Mouse (Mus musculus): ENCODE measurements at regions not wholly inside any gene's neighbourhood (a gene's known extent, or its start where the extent isn't known, plus 50 kb on each side); places are given as distances from the start of the nearest gene placed in this dataset.

DNA sequence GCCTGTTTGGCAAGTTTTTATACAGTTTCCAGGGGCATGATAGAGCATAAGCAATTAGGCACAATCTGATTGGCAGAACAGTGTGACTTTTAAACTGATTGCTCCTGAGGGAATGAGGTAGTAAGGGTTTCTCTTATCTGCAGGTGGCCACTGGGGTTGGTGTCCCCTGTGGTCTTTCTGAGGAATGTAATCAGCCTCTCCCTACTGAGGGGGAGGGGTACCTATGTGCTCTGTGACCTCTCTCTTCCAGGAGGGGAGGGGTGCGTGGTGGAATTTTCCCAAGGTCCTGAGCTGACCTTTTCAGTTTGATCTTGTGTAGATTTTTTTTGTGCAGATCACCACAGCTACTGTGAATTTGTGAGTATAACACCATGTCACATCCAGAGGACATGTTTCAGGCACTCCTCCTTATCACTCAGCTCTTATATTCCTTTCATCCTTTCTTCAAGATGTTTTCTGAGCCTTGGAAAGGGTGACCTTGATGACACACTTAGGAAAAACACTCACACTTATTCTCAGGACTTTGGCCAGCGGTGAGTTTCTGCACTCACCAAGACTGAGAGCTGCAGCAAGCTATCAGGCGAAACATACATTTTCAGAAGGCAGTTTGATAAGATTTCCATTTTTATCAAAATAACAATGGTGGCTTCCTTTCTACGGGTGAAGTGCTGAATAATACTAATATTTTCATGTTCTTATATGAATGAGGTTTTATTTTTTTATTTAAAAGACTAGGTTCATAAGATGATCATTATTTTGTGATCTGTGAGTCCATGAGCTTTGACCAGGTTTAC is 238.7 kb upstream of the Mmadhc start:
- no peaks in the 10 kb centered on the region for H3K36me3 ChIP-seq (ENCODE audit: control insufficient read depth, insufficient read depth)
- no peak overlapping the region for H3ac ChIP-seq (ENCODE audit: control insufficient read depth, insufficient read length)
- H3K27me3 ChIP-seq (ENCODE audit: control insufficient read depth, insufficient read depth, insufficient read length) = no peaks in the 10 kb centered on the region
- TF ChIP-seq SRF (IDR thresholded peaks at IDR 0.05; ENCODE audit: control insufficient read depth, insufficient read length, low read depth) (no peak), MYOD1 (IDR thresholded peaks at IDR 0.05; ENCODE audit: control insufficient read depth in 1 of 3, insufficient read length in 2 of 3, low read depth in 2 of 3) (no peak), USF1 (IDR thresholded peaks at IDR 0.05; ENCODE audit: low read depth) (no peak), POLR2A (IDR thresholded peaks at IDR 0.05; ENCODE audit: insufficient read length, low read depth) (no peak), POLR2AphosphoS2 (IDR thresholded peaks at IDR 0.05; ENCODE audit: insufficient read length, low read depth) (no peak), MYOG (IDR thresholded peaks at IDR 0.05; ENCODE audit: control insufficient read depth in 1 of 3, insufficient read depth in 1 of 3, insufficient read length in 2 of 3, low read depth in 2 of 3) (no peak), TCF12 (IDR thresholded peaks at IDR 0.05; ENCODE audit: insufficient read depth, poor library complexity, severe bottlenecking) (no peak), MAX (IDR thresholded peaks at IDR 0.05; ENCODE audit: low read depth) (no peak), REST (IDR thresholded peaks at IDR 0.05; ENCODE audit: insufficient read depth, insufficient read length) (no peak), E2F4 (IDR thresholded peaks at IDR 0.05; ENCODE audit: insufficient read depth) (no peak), TCF3 (IDR thresholded peaks at IDR 0.05; ENCODE audit: insufficient read length, low read depth) (no peak), CEBPB (IDR thresholded peaks at IDR 0.05; ENCODE audit: insufficient read depth, poor library complexity, severe bottlenecking) (no peak)
- H3K79me2 ChIP-seq (ENCODE audit: control insufficient read depth, insufficient read depth) = no peaks in the 10 kb centered on the region
- no peak overlapping the region for H3K4me2 ChIP-seq (ENCODE audit: low read depth)
- no peak overlapping the region for H3K4me3 ChIP-seq

DNA sequence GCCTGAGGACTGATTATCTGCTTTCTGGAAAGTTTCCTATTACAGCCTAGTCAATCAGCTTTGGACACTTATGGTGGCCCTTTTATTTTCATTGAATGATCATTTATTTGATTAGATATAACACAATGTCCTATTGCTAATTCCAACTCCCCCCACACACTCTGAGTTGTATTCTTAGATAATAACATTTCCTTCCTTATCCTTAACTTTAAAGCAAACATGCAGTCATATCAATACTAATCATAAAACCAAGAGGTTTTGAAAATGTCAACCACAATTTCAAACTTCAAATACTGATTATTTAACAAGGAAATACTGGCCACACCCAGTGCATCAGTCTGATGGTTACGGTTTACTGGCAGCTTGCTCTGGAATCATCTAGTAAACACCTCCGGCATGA is 237.1 kb upstream of the Mmadhc start:
- Histone ChIP-seq H3K27me3 (ENCODE audit: control insufficient read depth, insufficient read depth, insufficient read length) (no peaks in the 10 kb centered on the region), H3K4me3 (no peak overlapping the region), H3K79me2 (ENCODE audit: control insufficient read depth, insufficient read depth) (no peaks in the 10 kb centered on the region), H3K4me2 (ENCODE audit: low read depth) (no peak overlapping the region), H3ac (ENCODE audit: control insufficient read depth, insufficient read length) (no peak overlapping the region), H3K36me3 (ENCODE audit: control insufficient read depth, insufficient read depth) (no peaks in the 10 kb centered on the region)
- TF ChIP-seq REST (IDR thresholded peaks at IDR 0.05; ENCODE audit: insufficient read depth, insufficient read length) (no peak), SRF (IDR thresholded peaks at IDR 0.05; ENCODE audit: control insufficient read depth, insufficient read length, low read depth) (no peak), MAX (IDR thresholded peaks at IDR 0.05; ENCODE audit: low read depth) (no peak), CEBPB (IDR thresholded peaks at IDR 0.05; ENCODE audit: insufficient read depth, poor library complexity, severe bottlenecking) (no peak), E2F4 (IDR thresholded peaks at IDR 0.05; ENCODE audit: insufficient read depth) (no peak), TCF12 (IDR thresholded peaks at IDR 0.05; ENCODE audit: insufficient read depth, poor library complexity, severe bottlenecking) (no peak)

DNA sequence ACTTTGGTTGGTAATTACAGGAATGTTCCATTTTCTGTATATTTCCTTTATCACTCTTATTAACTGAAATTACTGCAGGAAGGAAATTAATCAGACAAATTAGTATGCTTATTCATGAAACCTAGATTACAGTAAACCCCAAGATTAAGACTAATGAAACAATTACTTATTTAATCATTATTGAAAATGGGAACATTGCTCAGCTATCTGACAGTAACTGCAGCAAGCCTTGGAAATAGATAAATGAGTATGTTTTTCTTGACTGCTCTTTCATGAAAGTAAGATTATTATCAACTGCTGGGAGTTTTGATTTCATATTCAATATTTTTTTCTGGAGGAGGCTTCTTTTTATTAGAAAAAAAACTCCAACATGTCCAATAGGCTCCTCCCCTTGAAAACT is 230.8 kb upstream of the Mmadhc start:
- no peak overlapping the region for H3K4me3 ChIP-seq
- H3ac ChIP-seq (ENCODE audit: control insufficient read depth, insufficient read length) = no peak overlapping the region
- H3K27me3 ChIP-seq (ENCODE audit: control insufficient read depth, insufficient read depth, insufficient read length) = no peaks in the 10 kb centered on the region
- H3K4me2 ChIP-seq (ENCODE audit: low read depth) = no peak overlapping the region
- no peaks in the 10 kb centered on the region for H3K79me2 ChIP-seq (ENCODE audit: control insufficient read depth, insufficient read depth)
- H3K36me3 ChIP-seq (ENCODE audit: control insufficient read depth, insufficient read depth) = no peaks in the 10 kb centered on the region
- no peak for TF ChIP-seq MYOD1 (IDR thresholded peaks at IDR 0.05; ENCODE audit: control insufficient read depth in 1 of 3, insufficient read length in 2 of 3, low read depth in 2 of 3)

DNA sequence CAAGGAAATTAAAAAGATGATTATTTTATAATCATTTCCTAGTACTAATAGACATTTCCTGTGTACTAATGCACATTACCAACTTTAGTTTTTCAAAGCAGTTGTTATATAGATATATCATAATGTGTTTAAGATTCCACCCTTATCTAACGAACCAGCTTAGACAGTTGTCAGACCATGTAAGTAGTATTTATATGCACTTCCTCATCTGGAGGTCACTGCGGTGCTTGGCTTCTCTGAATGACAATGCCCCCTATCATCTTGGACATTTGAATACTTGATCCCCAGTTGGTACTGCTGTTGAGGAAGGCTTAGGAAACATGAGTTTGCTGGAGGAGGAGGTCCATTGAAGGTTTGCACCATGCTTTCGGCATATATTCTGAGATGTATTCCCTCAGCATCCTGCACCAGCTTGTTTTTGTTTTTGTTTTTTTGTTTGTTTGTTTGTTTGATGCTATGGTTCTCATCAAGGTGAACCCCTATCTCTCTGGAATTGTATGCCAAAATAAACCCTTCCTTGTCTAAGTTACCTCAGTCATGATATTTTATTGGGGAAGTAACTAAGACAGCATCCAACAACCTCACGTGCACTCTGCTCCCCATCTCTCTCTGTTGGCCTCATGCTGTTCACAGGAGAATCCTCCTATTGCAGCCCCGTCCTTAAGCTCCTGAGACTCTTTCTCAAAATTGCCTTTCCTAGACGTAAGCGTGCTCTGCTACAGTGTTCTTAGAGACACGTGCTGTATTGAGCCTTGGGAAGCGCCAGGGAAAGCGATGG is 228.4 kb upstream of the Mmadhc start:
- Histone ChIP-seq H3ac (ENCODE audit: control insufficient read depth, insufficient read length) (no peak overlapping the region), H3K79me2 (ENCODE audit: control insufficient read depth, insufficient read depth) (no peaks in the 10 kb centered on the region), H3K36me3 (ENCODE audit: control insufficient read depth, insufficient read depth) (no peaks in the 10 kb centered on the region), H3K27me3 (ENCODE audit: control insufficient read depth, insufficient read depth, insufficient read length) (no peaks in the 10 kb centered on the region), H3K4me2 (ENCODE audit: low read depth) (no peak overlapping the region), H3K4me3 (no peak overlapping the region)
- TF ChIP-seq USF1 (IDR thresholded peaks at IDR 0.05; ENCODE audit: low read depth) (no peak), MYOD1 (IDR thresholded peaks at IDR 0.05; ENCODE audit: control insufficient read depth in 1 of 3, insufficient read length in 2 of 3, low read depth in 2 of 3) (no peak), POLR2A (IDR thresholded peaks at IDR 0.05; ENCODE audit: insufficient read length, low read depth) (no peak), MYOG (IDR thresholded peaks at IDR 0.05; ENCODE audit: control insufficient read depth in 1 of 3, insufficient read depth in 1 of 3, insufficient read length in 2 of 3, low read depth in 2 of 3) (no peak), TCF12 (IDR thresholded peaks at IDR 0.05; ENCODE audit: insufficient read depth, poor library complexity, severe bottlenecking) (no peak), E2F4 (IDR thresholded peaks at IDR 0.05; ENCODE audit: insufficient read depth) (no peak)

DNA sequence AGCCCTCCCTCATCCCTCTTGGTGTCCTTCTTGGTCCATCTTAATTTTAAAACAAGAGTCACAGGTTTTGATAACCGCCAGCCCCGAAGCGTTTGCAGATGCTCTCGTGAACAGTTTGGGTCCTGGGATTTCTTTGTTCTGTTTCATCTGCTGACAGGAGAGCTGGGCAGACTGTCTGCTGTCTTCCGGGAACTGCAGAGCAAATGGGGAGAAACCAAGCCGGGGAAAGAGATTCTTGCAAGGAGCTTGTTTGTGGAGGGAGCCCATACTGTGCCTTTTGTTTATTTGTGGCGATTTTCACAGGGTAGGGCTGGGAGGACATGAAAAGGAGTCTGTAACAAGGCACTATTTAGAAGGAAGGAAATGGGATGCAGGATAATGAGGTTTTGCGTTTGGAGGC is 223.6 kb upstream of the Mmadhc start:
- no peaks in the 10 kb centered on the region for H3K27me3 ChIP-seq (ENCODE audit: control insufficient read depth, insufficient read depth, insufficient read length)
- no peak overlapping the region for H3ac ChIP-seq (ENCODE audit: control insufficient read depth, insufficient read length)
- no peak overlapping the region for H3K4me2 ChIP-seq (ENCODE audit: low read depth)
- TF ChIP-seq USF1 (IDR thresholded peaks at IDR 0.05; ENCODE audit: low read depth) (no peak), TCF12 (IDR thresholded peaks at IDR 0.05; ENCODE audit: insufficient read depth, poor library complexity, severe bottlenecking) (no peak), POLR2AphosphoS2 (IDR thresholded peaks at IDR 0.05; ENCODE audit: insufficient read length, low read depth) (no peak), CEBPB (IDR thresholded peaks at IDR 0.05; ENCODE audit: insufficient read depth, poor library complexity, severe bottlenecking) (no peak), MAX (IDR thresholded peaks at IDR 0.05; ENCODE audit: low read depth) (no peak), MYOD1 (IDR thresholded peaks at IDR 0.05; ENCODE audit: control insufficient read depth in 1 of 3, insufficient read length in 2 of 3, low read depth in 2 of 3) (no peak), MYOG (IDR thresholded peaks at IDR 0.05; ENCODE audit: control insufficient read depth in 1 of 3, insufficient read depth in 1 of 3, insufficient read length in 2 of 3, low read depth in 2 of 3) (no peak), TCF3 (IDR thresholded peaks at IDR 0.05; ENCODE audit: insufficient read length, low read depth) (no peak), POLR2A (IDR thresholded peaks at IDR 0.05; ENCODE audit: insufficient read length, low read depth) (no peak), SRF (IDR thresholded peaks at IDR 0.05; ENCODE audit: control insufficient read depth, insufficient read length, low read depth) (no peak), E2F4 (IDR thresholded peaks at IDR 0.05; ENCODE audit: insufficient read depth) (no peak)
- H3K36me3 ChIP-seq (ENCODE audit: control insufficient read depth, insufficient read depth) = no peaks in the 10 kb centered on the region
- H3K79me2 ChIP-seq (ENCODE audit: control insufficient read depth, insufficient read depth) = no peaks in the 10 kb centered on the region
- H3K4me3 ChIP-seq = no peak overlapping the region

Measured in myocyte (in vitro differentiated cells).